Mouse (Mus musculus) spleen, postnatal 14 days (tissue): ENCODE data around the gene Syngr4.
A peak's percentile ranks its signal among the peaks of the same experiment; 100 is the strongest.

Experiments used
- DNase-seq, 2 experiments: peaks; one replicate each; pipeline ENCODE4 v3.0.0; 2021 to 2022; ENCODE audit warnings: low spot score in 2 of 2

Gene Syngr4

DNA sequence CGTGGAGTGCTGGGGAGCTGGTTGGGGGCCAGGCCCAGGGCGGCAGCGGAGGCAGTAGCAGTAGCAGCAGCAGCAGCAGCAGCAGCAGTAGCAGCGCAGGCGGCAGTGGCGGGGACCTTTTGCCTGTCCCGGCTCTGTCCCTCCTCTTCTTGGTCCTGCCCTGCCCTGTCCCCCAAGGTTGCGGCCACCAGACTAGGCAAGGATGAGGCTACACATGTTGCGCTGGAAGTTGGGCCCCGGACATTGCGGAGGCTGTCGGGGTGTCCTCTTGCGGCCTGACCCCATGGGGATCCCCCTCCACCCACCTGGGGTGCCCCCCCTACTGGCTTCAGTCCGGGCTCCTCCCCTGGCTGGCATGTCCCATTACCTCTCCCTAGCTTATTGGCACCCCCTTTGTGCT, 26.7 kb downstream of the Syngr4 start:
- no peak for DNase-seq

DNA sequence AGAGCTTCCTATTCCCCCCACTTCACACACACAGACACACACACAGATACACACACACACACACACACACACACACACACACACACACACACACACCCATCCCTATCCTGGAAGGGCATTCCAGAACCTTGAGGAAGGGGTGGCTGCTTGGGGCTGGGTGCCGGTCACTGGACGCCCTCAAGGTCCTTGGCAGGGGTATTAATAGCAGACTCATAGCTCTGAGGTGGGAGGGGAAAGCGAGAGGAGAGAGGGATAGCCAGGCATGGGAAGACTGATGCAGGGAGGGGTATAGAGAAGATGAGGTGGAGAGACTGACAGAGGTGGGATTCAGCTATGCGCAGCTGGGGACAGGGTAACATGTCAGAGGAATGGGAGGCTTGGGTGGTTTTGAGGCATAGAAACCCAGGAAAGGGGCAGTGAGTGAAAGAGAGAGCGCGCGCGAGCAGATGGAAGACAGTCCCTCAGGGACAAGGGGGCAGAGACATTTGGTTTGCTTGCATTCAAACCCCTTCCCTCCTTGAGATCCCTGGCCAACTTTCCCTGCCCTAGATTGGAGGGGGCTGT, 27.3 kb downstream of the Syngr4 start:
- no peak for DNase-seq

DNA sequence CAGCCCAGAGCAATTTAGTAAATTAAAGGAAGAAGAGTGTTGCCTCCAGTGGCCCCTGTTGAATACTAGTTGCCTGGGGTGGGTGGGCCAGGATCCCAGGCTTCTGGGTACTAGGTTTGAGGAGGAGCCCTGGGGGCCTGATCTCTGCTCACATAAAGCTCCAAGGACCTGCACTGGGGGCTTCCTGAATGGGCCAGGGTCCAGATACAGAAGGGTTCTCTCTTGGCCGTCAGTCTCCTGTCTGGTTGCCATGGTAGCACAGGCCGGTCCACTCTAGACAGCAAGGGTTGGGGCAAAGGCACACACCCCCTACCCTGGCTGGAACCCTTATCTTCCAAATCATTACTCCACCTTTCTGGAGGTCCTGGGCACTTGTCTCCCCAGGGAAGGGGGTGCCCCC, 28.6 kb downstream of the Syngr4 start:
- no peak for DNase-seq

DNA sequence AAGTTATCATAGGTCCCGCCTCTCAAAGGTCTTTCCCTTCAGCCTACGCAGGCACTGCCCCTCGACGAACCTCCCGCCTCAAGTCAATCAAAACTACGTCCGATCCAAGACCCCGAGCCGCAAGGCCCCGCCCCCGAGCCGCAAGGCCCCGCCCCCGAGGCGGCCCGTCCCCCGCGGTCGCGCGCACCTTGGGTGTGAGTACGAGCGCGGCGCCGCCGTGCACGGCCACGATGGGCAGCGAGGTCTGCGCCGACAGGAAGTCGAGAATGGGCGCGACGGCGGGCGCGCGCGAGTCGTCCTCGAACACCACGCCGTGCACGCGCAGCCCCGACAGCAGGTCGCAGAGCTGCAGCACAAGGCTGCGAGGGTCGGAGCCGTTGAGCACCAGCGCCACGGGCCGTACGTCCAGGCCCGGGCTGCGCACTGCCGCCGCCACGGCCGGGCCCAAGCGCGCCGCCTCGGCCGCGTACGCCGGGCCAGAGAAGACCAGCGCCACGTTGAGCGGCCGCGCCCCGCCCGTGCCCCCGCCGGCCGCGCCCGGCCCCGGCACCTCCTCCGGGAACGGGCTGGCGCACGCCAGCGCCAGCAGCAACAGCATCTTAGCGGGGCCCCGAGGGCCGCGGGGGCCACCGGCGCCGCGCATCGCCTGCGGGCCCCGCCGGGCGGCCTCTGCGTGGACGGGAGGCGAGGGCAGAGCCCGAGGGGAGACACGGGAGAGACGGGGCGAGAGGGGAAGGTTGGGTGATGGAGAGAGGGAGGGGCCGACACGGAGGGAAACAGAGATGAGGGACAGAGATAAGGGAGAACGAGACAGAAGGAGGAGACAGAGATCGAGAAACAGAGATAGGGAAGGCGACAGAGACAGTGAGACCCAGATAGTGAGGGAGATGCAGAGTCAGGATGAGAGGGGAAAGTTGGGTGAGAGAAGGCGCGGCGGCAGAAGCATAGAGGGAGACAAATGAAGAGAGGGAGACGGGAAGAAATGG, 30.3 kb downstream of the Syngr4 start:
- peak; percentile 73 to 89 for DNase-seq

DNA sequence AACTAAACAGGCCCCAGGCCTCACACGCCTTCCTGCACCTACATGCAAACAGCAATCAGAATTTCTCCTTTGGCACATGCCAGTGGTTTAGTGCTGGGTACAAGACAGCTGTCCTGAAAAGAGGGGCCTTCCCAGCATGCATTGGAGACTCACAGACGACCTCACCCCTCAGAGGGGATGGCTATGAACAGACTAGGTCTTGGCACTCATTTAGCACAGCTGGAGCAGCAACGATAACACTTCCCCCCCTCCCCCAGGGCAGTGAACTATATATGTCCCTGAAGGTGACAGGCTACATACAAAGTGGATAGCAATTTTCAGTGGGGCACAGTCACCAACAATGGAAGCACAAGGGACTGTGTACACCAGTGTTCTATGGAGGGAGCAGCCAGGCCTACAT, 32.1 kb downstream of the Syngr4 start:
- no peak for DNase-seq

DNA sequence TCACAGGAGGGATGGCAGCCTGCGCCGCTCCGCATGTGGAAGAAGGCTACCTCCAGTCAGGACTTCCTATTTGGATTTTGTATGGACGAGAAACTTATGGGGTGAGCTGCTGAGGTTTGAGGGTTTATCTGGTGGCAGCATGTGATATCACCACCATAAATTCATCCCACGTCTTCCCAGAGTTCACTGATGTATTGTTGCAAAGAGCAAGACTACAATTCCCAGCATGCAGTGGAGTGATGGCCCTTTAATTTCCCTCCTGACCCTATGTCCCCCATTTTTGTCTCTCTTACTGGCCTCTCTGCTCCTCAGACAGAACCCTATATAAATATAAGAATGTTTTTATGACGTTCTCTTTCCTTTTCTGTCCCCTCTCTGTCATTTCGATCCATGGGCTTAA, 33.7 kb downstream of the Syngr4 start:
- no peak for DNase-seq

DNA sequence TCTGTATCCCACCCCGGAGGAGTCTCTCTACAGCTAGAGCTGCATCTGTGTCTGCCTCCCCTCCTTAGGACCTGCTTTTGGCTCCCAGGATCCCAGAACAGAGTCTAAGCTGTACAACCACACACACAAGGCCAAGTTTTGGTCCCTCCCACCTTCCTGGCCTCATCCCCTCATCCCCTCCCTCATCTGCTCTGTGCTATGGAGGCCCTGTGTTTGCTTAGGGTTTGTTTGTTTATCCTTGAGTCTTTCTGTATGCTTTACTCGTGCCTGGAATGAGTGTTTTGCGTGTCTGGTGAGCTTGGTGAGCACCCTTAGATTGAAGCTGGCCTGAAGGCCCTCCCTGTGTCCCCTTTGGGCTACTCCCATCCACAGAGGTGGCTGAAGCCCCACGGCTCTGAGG, 37.5 kb downstream of the Syngr4 start:
- DNase-seq: no peak

DNA sequence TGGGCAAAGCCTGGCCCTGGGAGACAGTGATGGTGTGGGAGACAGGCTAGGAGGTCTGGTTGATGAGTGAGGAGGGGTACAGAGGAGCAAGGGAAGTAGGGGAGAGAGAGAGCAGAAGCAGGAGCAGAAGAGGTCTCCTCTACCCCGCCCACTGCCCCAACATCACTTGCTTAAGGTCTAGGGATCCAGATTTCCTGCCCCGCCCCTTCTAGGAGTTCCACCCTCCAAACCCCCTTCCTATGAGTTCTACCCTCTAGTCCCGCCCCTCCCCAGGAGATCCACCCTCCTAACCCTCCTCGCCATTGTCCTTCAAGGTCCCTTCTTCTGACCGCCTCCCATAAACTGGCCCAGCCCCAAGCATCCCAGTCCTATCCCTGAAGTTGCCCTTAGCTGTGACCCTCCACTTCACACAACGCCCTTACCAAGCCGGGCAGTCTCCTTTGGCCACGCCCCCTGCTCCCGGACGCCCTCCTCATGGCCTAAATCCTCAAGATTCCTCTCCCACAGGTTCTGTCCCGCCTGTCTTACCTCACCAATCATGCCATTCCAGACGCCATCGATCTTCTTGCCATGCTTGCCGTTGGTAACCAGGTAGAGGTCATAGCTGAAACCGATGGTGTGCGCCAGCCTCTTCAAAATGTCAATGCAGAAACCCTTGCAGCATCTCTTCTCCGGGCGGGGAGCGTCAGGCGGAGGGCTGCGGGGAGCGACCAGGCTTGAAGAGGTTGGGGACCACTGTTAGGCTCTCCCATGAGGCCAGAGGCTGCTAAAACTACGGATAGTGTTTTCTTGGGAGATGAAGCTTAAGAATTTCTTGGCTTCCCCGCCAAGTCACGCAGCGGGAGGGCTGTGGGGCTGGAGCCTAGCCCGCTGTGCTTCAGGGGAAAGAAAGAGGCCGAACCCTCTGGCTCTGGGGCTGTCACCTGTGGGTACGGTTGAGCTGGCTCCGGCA, 39.3 kb downstream of the Syngr4 start:
- DNase-seq: no peak

DNA sequence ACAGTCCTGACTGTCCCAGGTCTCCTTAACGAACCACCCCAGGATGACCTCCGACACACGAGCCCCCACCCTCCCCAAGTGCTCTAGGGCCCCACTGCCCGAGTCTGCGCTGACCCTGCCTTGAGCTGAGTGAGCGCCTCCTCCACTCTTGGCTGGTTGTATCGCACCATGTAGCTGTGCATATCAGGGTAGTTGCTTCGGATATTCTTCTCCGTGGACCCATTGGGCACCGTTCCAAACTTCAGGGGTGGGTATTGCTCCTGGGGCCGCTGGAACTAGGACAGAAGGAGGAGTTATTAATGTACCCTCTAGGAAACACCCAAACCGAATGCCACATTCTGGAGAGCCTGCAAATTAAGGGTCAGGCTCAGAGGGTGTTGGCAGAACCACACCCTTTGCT, 43.4 kb downstream of the Syngr4 start:
- no peak for DNase-seq

DNA sequence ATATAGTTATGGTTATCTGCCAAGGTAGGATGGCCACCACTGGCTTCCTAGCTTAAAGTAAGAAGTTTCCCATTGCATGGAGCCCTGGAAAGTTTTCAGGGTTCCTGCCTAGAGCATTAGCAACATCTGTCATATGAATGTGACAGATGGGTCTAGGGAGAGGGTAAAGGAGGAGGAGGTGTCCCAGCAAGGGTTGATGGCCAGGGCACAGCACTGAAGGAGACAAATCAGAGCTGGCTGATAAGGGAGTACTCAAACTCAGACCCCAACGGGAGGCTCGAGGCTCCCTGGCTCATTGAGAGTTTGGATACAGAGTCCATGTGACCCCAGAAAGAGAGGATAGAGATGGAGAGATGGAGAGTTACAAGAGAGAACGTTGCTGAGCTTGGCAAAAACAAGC, 45.9 kb downstream of the Syngr4 start:
- DNase-seq: no peak

DNA sequence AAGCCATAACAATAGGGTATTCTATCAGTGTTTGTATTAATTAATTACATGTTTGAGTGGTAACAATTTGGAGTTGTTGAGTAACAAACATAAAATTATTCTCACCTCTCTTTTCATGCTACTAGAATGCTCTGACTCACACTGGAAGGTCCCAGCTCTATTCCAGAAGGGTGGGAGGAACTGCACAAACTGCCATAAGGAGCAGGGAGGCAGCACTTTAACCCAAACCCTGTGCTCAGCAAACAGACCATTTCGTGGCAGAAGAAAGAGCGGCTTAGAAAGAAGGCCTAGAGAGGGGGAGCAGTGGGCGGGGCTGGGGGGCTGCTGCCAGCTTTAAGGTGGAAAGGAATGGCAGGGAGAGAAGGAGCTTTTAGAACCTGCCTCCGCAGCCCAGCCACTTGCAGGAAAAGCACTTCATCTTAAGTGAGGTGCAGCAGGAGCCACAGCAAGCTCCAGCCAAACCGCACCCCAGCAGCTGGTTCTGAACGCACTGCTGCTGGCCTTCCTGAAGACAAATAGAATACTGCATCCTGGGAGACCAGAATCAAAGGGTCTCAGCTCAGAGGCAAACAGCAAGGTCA, 48.0 kb downstream of the Syngr4 start:
- DNase-seq: no peak

DNA sequence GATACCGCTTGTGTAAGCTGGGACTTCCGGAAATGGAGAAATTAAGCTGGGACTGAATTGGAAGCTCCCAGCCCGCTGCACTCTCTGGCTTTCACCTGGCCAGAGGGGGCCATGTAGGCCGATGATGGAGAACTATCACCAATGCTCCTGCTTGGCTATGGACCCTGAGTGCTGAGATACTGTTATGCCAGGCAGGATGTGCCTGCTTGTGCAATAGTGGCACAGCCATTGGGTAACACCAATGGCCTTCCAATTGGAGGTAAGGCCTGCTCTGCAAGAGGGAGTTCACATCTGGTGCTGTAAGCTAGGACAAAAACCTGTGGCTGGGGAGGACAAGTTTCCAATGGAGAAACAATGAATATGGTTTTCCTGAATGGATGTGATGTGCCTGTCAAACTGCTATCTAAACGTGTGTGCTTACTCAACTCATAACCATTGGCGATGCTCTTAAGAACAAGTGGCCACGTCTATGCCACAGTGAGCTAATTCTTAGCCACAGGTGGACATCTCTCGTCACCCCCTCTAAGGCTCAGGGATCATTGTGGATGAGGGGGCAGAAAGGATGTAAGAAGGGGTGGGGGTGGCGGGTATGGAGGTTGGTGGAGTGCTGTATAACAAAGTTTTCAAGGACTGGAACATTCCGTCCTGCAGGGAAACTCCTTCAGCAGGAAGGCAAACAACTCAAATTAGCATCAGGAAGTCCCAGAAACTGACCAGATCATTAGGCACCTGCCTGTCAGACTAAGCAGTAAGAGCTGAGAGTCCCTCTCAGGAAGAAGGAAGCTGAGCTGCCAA, 53.4 kb downstream of the Syngr4 start:
- no peak for DNase-seq
